13 mouse cellular contexts compared by ENCODE assay signal in the genomic region with DNA sequence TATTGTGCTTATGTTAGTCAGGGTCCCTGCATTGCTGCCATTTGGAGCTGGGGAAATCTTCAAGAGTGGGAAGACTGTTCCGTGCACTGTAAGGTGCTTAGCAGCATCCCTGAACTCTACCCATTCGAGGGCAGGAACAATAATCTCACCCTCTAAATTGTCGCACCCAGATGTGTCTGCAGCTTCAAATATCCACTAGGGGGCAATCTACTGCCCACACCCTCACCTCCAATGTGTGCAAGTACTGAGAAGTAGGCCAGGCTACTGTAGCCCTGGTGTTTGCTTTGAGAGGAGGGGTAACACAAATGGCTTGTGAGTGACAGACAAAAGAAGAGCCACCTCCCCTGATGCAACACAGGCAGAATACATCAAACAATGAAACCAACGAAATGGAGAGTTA.
DNase-seq lines count a peak whose midpoint lies in the region; ATAC-seq and TF ChIP-seq lines count a peak whose summit lies in the region.
"Had no signal": no experiment of that assay in that cellular context is flagged by ENCODE, and none has a peak within 500 bp of the region (broad histone marks: within the 10 kb centered on the region; RNA-seq: fewer than 3 reads in every experiment).

No protein-coding gene starts in this region.

- H3K36me3 ChIP-seq in heart, adult 2 months (ENCODE audit: control insufficient read depth, insufficient read depth, low read length): no peaks in the 10 kb centered on the region
- no peaks in the 10 kb centered on the region for H3K36me3 ChIP-seq in neural tube, embryonic 12.5 days
- no peaks in the 10 kb centered on the region for H3K36me3 ChIP-seq in stomach, postnatal 0 days (ENCODE audit: control insufficient read depth, insufficient read depth, low read length)
- H3K36me3 ChIP-seq: hindbrain, embryonic 12.5 days; limb, embryonic 12.5 days; stomach, embryonic 15.5 days had no signal

- no peaks in the 10 kb centered on the region for H3K27me3 ChIP-seq in heart, adult 2 months (ENCODE audit: control insufficient read depth, insufficient read depth, low read length)
- H3K27me3 ChIP-seq in neural tube, embryonic 12.5 days (replicated peaks): no peaks in the 10 kb centered on the region
- H3K27me3 ChIP-seq in stomach, postnatal 0 days (ENCODE audit: control insufficient read depth, insufficient read depth, low read length): no peaks in the 10 kb centered on the region
- H3K27me3 ChIP-seq: hindbrain, embryonic 12.5 days; limb, embryonic 12.5 days; stomach, embryonic 15.5 days had no signal

- no peak overlapping the region for H3K4me3 ChIP-seq in heart, adult 2 months
- no peak overlapping the region for H3K4me3 ChIP-seq in neural tube, embryonic 12.5 days
- H3K4me3 ChIP-seq in bone marrow macrophage, adult 2 months (ENCODE audit: insufficient read depth, low read length): no peak overlapping the region
- no peak overlapping the region for H3K4me3 ChIP-seq in stomach, postnatal 0 days (ENCODE audit: low read depth, low read length)
- H3K4me3 ChIP-seq: hindbrain, embryonic 12.5 days; limb, embryonic 12.5 days; stomach, embryonic 15.5 days had no signal

- peak; percentile 52 for TF ChIP-seq CTCF in heart, adult 2 months (IDR thresholded peaks at IDR 0.05)
- TF ChIP-seq CTCF in bone marrow macrophage, adult 2 months (IDR thresholded peaks at IDR 0.05; ENCODE audit: low read depth, low read length): peak; percentile 35; the same call in 1 of the 2 replicates
- TF ChIP-seq CTCF in stomach, postnatal 0 days (IDR thresholded peaks at IDR 0.05; ENCODE audit: low read depth): peak; percentile 63

- no peak for TF ChIP-seq EP300 in heart, adult 2 months (IDR thresholded peaks at IDR 0.05; ENCODE audit: insufficient read depth, low read depth, low read length)
- no peak for TF ChIP-seq EP300 in stomach, postnatal 0 days (optimal IDR thresholded peaks at IDR 0.05)

- H3K79me2 ChIP-seq in heart, adult 2 months (replicated peaks; ENCODE audit: control insufficient read depth, insufficient read depth, low read length): no peaks in the 10 kb centered on the region

- no peak for DNase-seq in heart, adult 2 months
- DNase-seq in heart, postnatal 14 days: no peak
- no peak for DNase-seq in neural tube, embryonic 10.5 days (ENCODE audit: extremely low spot score, low spot score)
- DNase-seq in stomach, postnatal 0 days (ENCODE audit: low spot score): no peak
- DNase-seq in kidney, adult 11 months: no peak
- no peak for DNase-seq in adipocyte (ENCODE audit: low spot score)
- DNase-seq: gastrocnemius, postnatal 36 days; midbrain, embryonic 14.5 days had no signal

- H3K4me1 ChIP-seq in heart, adult 2 months (ENCODE audit: control insufficient read depth, insufficient read depth, low read length): no peaks in the 10 kb centered on the region
- H3K4me1 ChIP-seq in neural tube, embryonic 12.5 days: no peaks in the 10 kb centered on the region
- no peaks in the 10 kb centered on the region for H3K4me1 ChIP-seq in bone marrow macrophage, adult 2 months (ENCODE audit: control insufficient read depth, insufficient read depth, low read length)
- H3K4me1 ChIP-seq in stomach, postnatal 0 days (replicated peaks; ENCODE audit: control insufficient read depth, insufficient read depth): no peaks in the 10 kb centered on the region
- H3K4me1 ChIP-seq: hindbrain, embryonic 12.5 days; limb, embryonic 12.5 days; stomach, embryonic 15.5 days had no signal

- 75% methylated on average over 4 of the region's 4 CpGs for WGBS in heart, adult 2 months
- 73% methylated on average over 4 of the region's 4 CpGs for WGBS in neural tube, embryonic 12.5 days
- 69% methylated on average over 4 of the region's 4 CpGs for WGBS in stomach, postnatal 0 days

- H3K9me3 ChIP-seq in neural tube, embryonic 12.5 days: no peaks in the 10 kb centered on the region
- H3K9me3 ChIP-seq in stomach, postnatal 0 days (ENCODE audit: control insufficient read depth, low read length): no peaks in the 10 kb centered on the region
- H3K9me3 ChIP-seq: hindbrain, embryonic 12.5 days; limb, embryonic 12.5 days; stomach, embryonic 15.5 days had no signal

- H3K9ac ChIP-seq in heart, adult 2 months (ENCODE audit: low read depth, low read length): no peak overlapping the region
- H3K9ac ChIP-seq in neural tube, embryonic 12.5 days: no peak overlapping the region
- no peak overlapping the region for H3K9ac ChIP-seq in stomach, postnatal 0 days (ENCODE audit: low read length)
- H3K9ac ChIP-seq: hindbrain, embryonic 12.5 days; limb, embryonic 12.5 days; stomach, embryonic 15.5 days had no signal

- no peak overlapping the region for H3K4me2 ChIP-seq in neural tube, embryonic 12.5 days (replicated peaks)
- H3K4me2 ChIP-seq in stomach, postnatal 0 days (replicated peaks; ENCODE audit: low read depth): no peak overlapping the region
- H3K4me2 ChIP-seq: hindbrain, embryonic 12.5 days; limb, embryonic 12.5 days; stomach, embryonic 15.5 days had no signal

- H3K27ac ChIP-seq in heart, adult 2 months: no peak overlapping the region
- no peak overlapping the region for H3K27ac ChIP-seq in neural tube, embryonic 12.5 days
- H3K27ac ChIP-seq in bone marrow macrophage, adult 2 months (ENCODE audit: insufficient read depth, low read depth, low read length): no peak overlapping the region
- no peak overlapping the region for H3K27ac ChIP-seq in stomach, postnatal 0 days (replicated peaks)
- H3K27ac ChIP-seq: hindbrain, embryonic 12.5 days; limb, embryonic 12.5 days; stomach, embryonic 15.5 days had no signal

- ATAC-seq in neural tube, embryonic 12.5 days (ENCODE audit: low FRiP score, low read depth): peak; percentile 21; the same call in 1 of the 2 replicates
- ATAC-seq in stomach, postnatal 0 days (ENCODE audit: low FRiP score, low TSS enrichment): no peak

- TF ChIP-seq POLR2A in heart, adult 2 months (IDR thresholded peaks at IDR 0.05; ENCODE audit: insufficient read depth, low read depth, low read length): no peak
- TF ChIP-seq POLR2A in bone marrow macrophage, adult 2 months (IDR thresholded peaks at IDR 0.05; ENCODE audit: borderline replicate concordance, low read depth, low read length): no peak

- intact Hi-C loops in heart, adult 2 months (cut with DNase I): no loop called here
- intact Hi-C loops in heart, postnatal 14 days (cut with DNase I): no loop called here
